Mouse (Mus musculus) monocyte, adult 59 days (primary cell): ENCODE data around the gene Olfr1248. TPM values are rescaled to one million over a fixed set of nuclear protein-coding genes. Genes with fewer than 3 reads are reported as not detected.

Experiments used
- total RNA-seq, 2 experiments: library from RNA; stranded (reverse); gene quantifications; one replicate each; pipeline ENCODE4 v1.2.4; 2023

Olfr1248 gene
- total RNA-seq: not detected

GRCm38 (mm10) chr2:89618145-89618544 is at the start of gene Olfr1248:
TSS of gene Olfr1248 (minus strand) at chr2:89618245.

GRCm38 (mm10) chr2:89661367-89661766 is 43.3 kb upstream of the Olfr1248 start, which contains the start of gene Olfr1250:
TSS of gene Olfr1250 (minus strand) at chr2:89661467.

GRCm38 (mm10) chr2:89634883-89635282 is 16.8 kb upstream of the Olfr1248 start, which contains the start of gene Olfr1249:
TSS of gene Olfr1249 (minus strand) at chr2:89634983.

DNA sequence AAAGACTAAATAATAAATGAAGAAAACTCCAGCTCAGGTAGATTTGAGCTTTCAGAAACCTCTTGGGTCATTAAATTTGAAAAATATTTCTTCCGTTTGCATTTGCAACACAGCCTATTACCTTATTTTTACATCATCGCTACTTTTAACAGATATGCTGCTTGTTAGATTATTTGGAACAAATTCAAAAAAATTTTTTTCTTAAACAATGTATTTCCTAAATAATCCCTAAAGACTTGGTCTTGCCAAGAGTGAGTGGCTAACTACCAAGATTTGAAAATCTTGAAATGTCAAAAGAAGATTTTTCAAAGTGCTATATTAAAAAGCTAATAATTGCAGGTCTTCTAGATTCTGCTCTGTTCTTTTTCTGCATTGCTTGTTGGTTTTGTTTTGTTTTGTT is 4.0 kb downstream of the Olfr1248 start, which contains the start of gene Olfr1247:
Gene Olfr1247 (minus strand): TSS at position 101 of the 400 bp plus-strand sequence.

DNA sequence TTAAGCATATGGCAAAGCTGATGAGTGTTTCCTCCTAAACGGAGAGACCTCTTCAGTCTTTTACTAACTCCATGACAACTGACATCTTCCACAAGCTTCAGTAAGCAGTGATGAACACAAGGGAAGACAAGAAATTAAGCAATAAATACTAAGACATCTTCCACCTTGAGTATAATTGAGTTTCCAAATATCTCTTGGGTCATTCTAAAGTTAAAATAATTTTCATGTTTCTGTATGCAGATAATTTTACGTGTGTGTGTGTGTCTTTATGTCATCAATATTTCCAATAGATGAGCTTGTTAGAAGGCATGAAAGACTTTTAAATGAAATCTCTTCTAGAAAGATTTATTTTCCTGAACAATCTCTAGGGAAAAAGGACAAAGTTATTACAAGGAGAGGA is 25.0 kb downstream of the Olfr1248 start, which contains the start of gene Olfr1246:
Gene Olfr1246 (minus strand): TSS at position 101 of the 400 bp plus-strand sequence.

GRCm38 (mm10) chr2:89578347-89578746 is 39.7 kb downstream of the Olfr1248 start, which contains the start of gene Olfr1245:
TSS of gene Olfr1245 (minus strand) at chr2:89578447.

Other genes starting within 250 kb of the Olfr1248 start
- gene Olfr1238, start 208.6 kb downstream of the Olfr1248 start, total RNA-seq: not detected
- not detected for gene Olfr1239, start 197.8 kb downstream of the Olfr1248 start, total RNA-seq
- not detected for gene Olfr1240, start 175.2 kb downstream of the Olfr1248 start, total RNA-seq
- not detected for gene Olfr1241, start 131.1 kb downstream of the Olfr1248 start, total RNA-seq
- not detected for gene Olfr1242, start 119.9 kb downstream of the Olfr1248 start, total RNA-seq
- gene Olfr1243, start 86.8 kb downstream of the Olfr1248 start, total RNA-seq: not detected
- not detected for gene Olfr1245, start 39.8 kb downstream of the Olfr1248 start, total RNA-seq
- not detected for gene Olfr1246, start 25.1 kb downstream of the Olfr1248 start, total RNA-seq
- under 1 TPM; 0.10 to 0.15 TPM for gene Olfr1247, start 4.1 kb downstream of the Olfr1248 start, total RNA-seq
- not detected for gene Olfr1249, start 16.7 kb upstream of the Olfr1248 start, total RNA-seq
- not detected for gene Olfr1250, start 43.2 kb upstream of the Olfr1248 start, total RNA-seq
- not detected for gene Olfr1251, start 53.7 kb upstream of the Olfr1248 start, total RNA-seq
- gene Olfr1252, start 106.8 kb upstream of the Olfr1248 start, total RNA-seq: not detected
- gene Olfr1253, start 138.8 kb upstream of the Olfr1248 start, total RNA-seq: not detected
- gene Olfr1254, start 175.4 kb upstream of the Olfr1248 start, total RNA-seq: not detected
- not detected for gene Olfr1255, start 193.8 kb upstream of the Olfr1248 start, total RNA-seq
- not detected for gene Olfr1256, start 223.3 kb upstream of the Olfr1248 start, total RNA-seq
- gene Olfr48, start 230.0 kb upstream of the Olfr1248 start, total RNA-seq: not detected